Mouse (Mus musculus) mouse trophoblast stem cell (cell line): ENCODE data around the gene S1pr2.

Experiments
- in situ Hi-C, 2 experiments: fragments of 300-500 bp; cut with MseI, MboI; formaldehyde crosslinking; loops; 2 replicates in 1 of 2; 3 replicates in 1 of 2; pipeline ENCODE4 v1.15.1; 2025

The S1pr2 gene

GRCm38 (mm10) chr9:20966747-20967146 is 9.8 kb downstream of the S1pr2 start:
- in situ Hi-C loops = no loop called here

GRCm38 (mm10) chr9:20966008-20966407 is 10.6 kb downstream of the S1pr2 start:
- in situ Hi-C loops = no loop called here

- in situ Hi-C loops = no loop called here
Observed at GRCm38 (mm10) chr9:20965606-20966005, 11.0 kb downstream of the S1pr2 start.

GRCm38 (mm10) chr9:20961557-20961956 is 15.0 kb downstream of the S1pr2 start:
- in situ Hi-C loops = no loop called here

- in situ Hi-C loops = no loop called here
Observed at GRCm38 (mm10) chr9:20959430-20959938, 17.1 kb downstream of the S1pr2 start, which contains the start of gene Dnmt1. TSS of gene Dnmt1 (minus strand) at chr9:20959888.

GRCm38 (mm10) chr9:20956989-20957388 is 19.6 kb downstream of the S1pr2 start:
- in situ Hi-C loops = no loop called here

GRCm38 (mm10) chr9:20952520-20953227 is 23.9 kb downstream of the S1pr2 start:
- in situ Hi-C loops = no loop called here

GRCm38 (mm10) chr9:20951966-20952519 is 24.5 kb downstream of the S1pr2 start:
- in situ Hi-C loops = no loop called here

GRCm38 (mm10) chr9:20951441-20951840 is 25.1 kb downstream of the S1pr2 start:
- in situ Hi-C loops = no loop called here

- in situ Hi-C loops = no loop called here
Observed at GRCm38 (mm10) chr9:20950419-20950818, 26.2 kb downstream of the S1pr2 start.

GRCm38 (mm10) chr9:20946066-20946880 is 30.3 kb downstream of the S1pr2 start:
- in situ Hi-C loops = no loop called here

GRCm38 (mm10) chr9:20944697-20945370 is 31.7 kb downstream of the S1pr2 start:
- in situ Hi-C loops = no loop called here

- in situ Hi-C loops = no loop called here
Observed at GRCm38 (mm10) chr9:20943911-20944310, 32.7 kb downstream of the S1pr2 start.

GRCm38 (mm10) chr9:20943396-20943795 is 33.2 kb downstream of the S1pr2 start:
- in situ Hi-C loops = no loop called here

GRCm38 (mm10) chr9:20923258-20923657 is 53.3 kb downstream of the S1pr2 start:
- in situ Hi-C loops = no loop called here

- in situ Hi-C loops = no loop called here
Observed at GRCm38 (mm10) chr9:20916160-20916559, 60.4 kb downstream of the S1pr2 start.
